Mouse (Mus musculus) stomach, embryonic 16.5 days (tissue): ENCODE measurements around the gene Cryz. TPM values are rescaled to one million over a fixed set of nuclear protein-coding genes. Genes with fewer than 3 reads are reported as not detected.

Source experiments
- ATAC-seq: fragments of 200-750 bp; cut with Nextera tagmentation; 2 replicates; pipeline ENCODE4 v1.8.0; 2017; ENCODE audit warnings: moderate number of reproducible peaks, moderate TSS enrichment; ENCODE audit not compliant: insufficient read depth, low FRiP score
- H3K27ac ChIP-seq: fragments of 300-500 bp; sonication (generic); 2 replicates; pipeline ENCODE4 v1.5.1; 2014; ENCODE audit warnings: low read length
- H3K27me3 ChIP-seq: fragments of 300-500 bp; sonication (generic); 2 replicates; pipeline ENCODE4 v1.6.1; 2014; ENCODE audit warnings: low read length, control low read depth, mixed read lengths; ENCODE audit not compliant: control insufficient read depth, insufficient read depth
- H3K36me3 ChIP-seq: fragments of 300-500 bp; sonication (generic); 2 replicates; pipeline ENCODE4 v1.6.1; 2014; ENCODE audit warnings: low read length; ENCODE audit not compliant: control insufficient read depth, insufficient read depth
- H3K4me1 ChIP-seq: fragments of 300-500 bp; sonication (generic); 2 replicates; pipeline ENCODE4 v1.6.1; 2014; ENCODE audit warnings: low read length, control low read depth, mixed read lengths; ENCODE audit not compliant: control insufficient read depth, insufficient read depth
- H3K4me2 ChIP-seq: fragments of 300-500 bp; sonication (generic); 2 replicates; pipeline ENCODE4 v1.6.1; 2014; ENCODE audit warnings: low read depth, low read length, mixed read lengths
- H3K4me3 ChIP-seq: fragments of 300-500 bp; sonication (generic); replicated peaks from 2 replicates; pipeline ENCODE4 v1.5.1; 2014; ENCODE audit warnings: mild to moderate bottlenecking, low read length
- H3K9ac ChIP-seq: fragments of 300-500 bp; sonication (generic); 2 replicates; pipeline ENCODE4 v1.6.1; 2014; ENCODE audit warnings: low read length
- H3K9me3 ChIP-seq: fragments of 300-500 bp; sonication (generic); replicated peaks from 2 replicates; pipeline ENCODE4 v1.6.1; 2016; ENCODE audit warnings: low read length, control low read depth; ENCODE audit not compliant: control insufficient read depth
- WGBS: fragments of 180-500 bp; shearing (Covaris S2); extraction: QIAGEN DNeasy Blood & Tissue Kit; methylation state at CpG from one replicate; pipeline ENCODE4 v1.1.7; 2014; 5-methylcytosine and 5-hydroxymethylcytosine counted together
- polyA plus RNA-seq: library from polyadenylated mRNA; unstranded; fragments of >200 nt; fragmentation: Nextera tagmentation; extraction: Ambion mirVana; gene quantifications from 2 replicates; pipeline ENCODE4 v1.2.1, GENCODE M21; 2015

Gene Cryz
- polyA plus RNA-seq, 1 experiment from 2014 or later: 15.4 TPM

DNA sequence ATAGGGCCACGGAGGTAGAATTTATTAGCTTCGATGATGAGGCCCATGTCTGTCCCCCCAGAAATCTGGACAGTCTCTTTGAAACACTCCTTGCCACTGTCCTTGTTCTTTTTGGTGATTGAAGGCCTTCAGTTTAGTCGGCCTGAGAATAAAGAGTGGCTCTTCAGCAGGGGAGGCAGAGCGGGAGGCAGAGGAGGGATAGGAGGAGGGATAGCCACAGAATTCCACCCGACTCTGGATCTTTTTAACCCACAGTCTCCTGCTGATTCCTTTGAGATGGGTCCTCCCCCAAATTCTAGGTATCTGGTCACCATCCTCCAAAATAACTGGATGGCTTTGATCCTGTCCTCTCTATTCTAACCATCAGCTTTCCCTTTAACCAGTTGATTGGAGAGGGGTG lies 56.9 kb downstream of the Cryz start:
- WGBS: 63% methylated on average over 5 of the region's 5 CpGs
- no peaks in the 10 kb centered on the region for H3K4me1 ChIP-seq
- no peaks in the 10 kb centered on the region for H3K36me3 ChIP-seq
- H3K27ac ChIP-seq: no peak overlapping the region
- H3K9me3 ChIP-seq: no peaks in the 10 kb centered on the region
- H3K4me2 ChIP-seq: no peak overlapping the region
- no peak overlapping the region for H3K4me3 ChIP-seq
- ATAC-seq: no peak
- H3K9ac ChIP-seq: no peak overlapping the region
- H3K27me3 ChIP-seq: peaks cover 4% of the 10 kb centered on the region; the same call in 1 of the 2 replicates

DNA sequence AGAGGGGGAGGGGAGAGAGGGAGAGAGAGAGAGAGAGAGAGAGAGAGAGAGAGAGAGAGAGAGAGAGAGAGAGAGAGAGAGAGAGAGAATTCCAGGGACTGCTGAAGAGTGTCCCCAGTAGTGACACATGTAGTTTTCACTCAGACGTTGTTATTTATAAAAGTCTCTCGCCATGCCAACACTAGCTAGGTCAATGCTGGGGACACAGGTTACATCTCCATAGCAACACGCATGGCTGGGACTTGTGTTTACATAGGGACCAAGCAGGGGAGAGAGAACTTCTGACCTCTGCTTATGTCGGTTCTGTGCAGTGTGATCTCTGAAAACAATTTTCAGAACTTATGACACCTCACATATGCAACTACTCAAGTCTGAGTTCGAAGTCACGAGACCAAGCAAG lies 57.8 kb downstream of the Cryz start:
- ATAC-seq: no peak
- Histone ChIP-seq H3K9me3 (no peaks in the 10 kb centered on the region), H3K4me1 (no peaks in the 10 kb centered on the region), H3K4me2 (no peak overlapping the region), H3K27me3 (peaks cover 4% of the 10 kb centered on the region; the same call in 1 of the 2 replicates), H3K9ac (no peak overlapping the region), H3K36me3 (no peaks in the 10 kb centered on the region), H3K27ac (no peak overlapping the region), H3K4me3 (no peak overlapping the region)
- 38% methylated on average over 6 of the region's 6 CpGs for WGBS

DNA sequence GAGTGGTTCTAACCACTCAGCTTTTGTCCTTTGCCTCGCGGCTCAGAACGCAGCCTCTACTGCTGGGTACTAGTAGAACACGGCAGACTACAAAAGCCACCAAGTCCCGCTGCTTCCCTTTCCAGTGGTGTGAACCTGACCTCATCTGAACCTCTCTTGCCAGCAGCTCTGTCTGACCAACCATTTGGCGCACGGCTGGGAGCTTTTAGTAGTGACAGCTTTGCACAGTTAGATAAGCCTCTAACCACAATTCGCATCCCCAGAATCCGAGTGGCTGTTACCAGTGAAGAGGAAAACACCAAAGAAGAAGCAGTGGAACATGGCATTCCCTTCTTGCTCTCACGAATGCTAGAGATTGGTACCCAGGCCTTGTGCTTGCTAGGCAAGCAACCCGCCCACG lies 58.4 kb downstream of the Cryz start:
- H3K4me3 ChIP-seq: no peak overlapping the region
- 68% methylated on average over 12 of the region's 12 CpGs for WGBS
- H3K4me2 ChIP-seq: no peak overlapping the region
- H3K36me3 ChIP-seq: no peaks in the 10 kb centered on the region
- H3K9me3 ChIP-seq: no peaks in the 10 kb centered on the region
- no peak for ATAC-seq
- H3K27ac ChIP-seq: no peak overlapping the region
- no peaks in the 10 kb centered on the region for H3K4me1 ChIP-seq
- H3K9ac ChIP-seq: no peak overlapping the region
- H3K27me3 ChIP-seq: peaks cover 4% of the 10 kb centered on the region; the same call in 1 of the 2 replicates

GRCm38 (mm10) chr3:154655711-154656110 lies 59.2 kb downstream of the Cryz start:
- Histone ChIP-seq H3K4me3 (no peak overlapping the region), H3K27me3 (peaks cover 4% of the 10 kb centered on the region; the same call in 1 of the 2 replicates), H3K9ac (no peak overlapping the region), H3K9me3 (no peaks in the 10 kb centered on the region), H3K36me3 (no peaks in the 10 kb centered on the region), H3K4me2 (no peak overlapping the region), H3K27ac (no peak overlapping the region), H3K4me1 (no peaks in the 10 kb centered on the region)
- ATAC-seq: no peak
- WGBS: 83% methylated on average over 5 of the region's 5 CpGs

DNA sequence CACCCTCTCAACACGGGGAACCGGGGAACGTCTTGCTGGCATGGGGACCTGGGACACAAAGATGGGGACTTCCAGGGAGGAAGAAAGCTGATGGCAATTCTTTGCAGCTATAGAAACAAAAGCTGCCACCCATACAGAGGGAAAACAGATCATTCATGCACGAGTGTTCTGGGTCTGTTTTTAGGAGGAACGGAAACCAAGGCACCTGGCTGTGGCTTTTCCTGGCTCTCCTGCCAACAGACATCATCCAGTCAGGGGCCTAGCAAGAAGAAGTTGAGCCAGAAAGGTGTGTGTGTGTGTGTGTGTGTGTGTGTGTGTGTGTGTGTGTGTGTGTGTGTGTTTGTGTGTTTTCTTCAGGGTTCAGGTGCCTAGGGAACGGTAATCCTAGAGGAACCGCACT lies 67.0 kb downstream of the Cryz start, which contains the start of gene Erich3:
Erich3 (plus strand) TSS at position 315 of the 400 bp plus-strand sequence.
- H3K4me3 ChIP-seq: peak within 1 kb of the TSS; percentile 38
- WGBS: 23% methylated on average over 7 of the region's 7 CpGs
- H3K36me3 ChIP-seq: no peaks in the 10 kb centered on the region
- peak within 1 kb of the TSS; percentile 52 for H3K4me2 ChIP-seq
- no peak within 1 kb of the TSS for H3K27ac ChIP-seq
- peak within 1 kb of the TSS; percentile 39; the same call in 1 of the 2 replicates for H3K9ac ChIP-seq
- ATAC-seq: no peak
- H3K9me3 ChIP-seq: no peaks in the 10 kb centered on the region
- H3K4me1 ChIP-seq: no peaks in the 10 kb centered on the region
- H3K27me3 ChIP-seq: peaks cover 17% of the 10 kb centered on the region

DNA sequence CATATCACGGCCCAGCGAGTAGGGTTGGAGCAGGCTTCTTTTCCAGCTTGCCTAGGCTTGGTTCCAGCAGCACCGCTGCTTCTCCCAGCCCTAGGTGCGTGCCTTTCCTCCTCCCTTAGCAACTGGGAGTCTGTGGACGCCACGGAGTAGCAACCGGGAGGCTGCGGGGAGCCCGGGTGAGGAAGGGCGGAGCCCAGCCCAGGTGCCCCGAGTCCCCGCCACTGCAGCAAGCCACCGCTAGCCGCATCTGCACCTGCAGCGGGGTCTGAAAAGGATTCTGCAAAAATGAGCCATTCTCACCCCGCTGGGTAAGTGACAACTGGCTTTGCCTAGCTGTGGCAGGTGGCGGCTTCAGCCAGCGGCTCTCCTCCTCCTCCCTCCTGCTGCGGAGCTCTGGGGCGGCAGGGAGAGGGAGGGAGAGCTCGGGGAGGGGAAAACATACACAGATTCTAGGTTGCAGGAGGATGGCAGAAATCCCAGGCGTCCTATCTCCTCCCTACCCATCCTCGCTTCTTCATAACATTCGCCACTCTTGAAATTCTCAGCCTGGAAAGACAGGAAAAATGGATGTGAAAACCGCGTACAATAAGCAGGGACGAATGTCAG lies 67.6 kb downstream of the Cryz start:
- Histone ChIP-seq H3K9me3 (no peaks in the 10 kb centered on the region), H3K4me2 (peak overlapping the region; percentile 52), H3K4me1 (no peaks in the 10 kb centered on the region), H3K4me3 (peak overlapping the region; percentile 38), H3K9ac (peak overlapping the region; percentile 39; the same call in 1 of the 2 replicates), H3K27ac (no peak overlapping the region), H3K27me3 (peaks cover 17% of the 10 kb centered on the region), H3K36me3 (no peaks in the 10 kb centered on the region)
- 3% methylated on average over 25 of the region's 27 CpGs for WGBS
- peak; percentile 60; the same call in 1 of the 2 replicates for ATAC-seq

DNA sequence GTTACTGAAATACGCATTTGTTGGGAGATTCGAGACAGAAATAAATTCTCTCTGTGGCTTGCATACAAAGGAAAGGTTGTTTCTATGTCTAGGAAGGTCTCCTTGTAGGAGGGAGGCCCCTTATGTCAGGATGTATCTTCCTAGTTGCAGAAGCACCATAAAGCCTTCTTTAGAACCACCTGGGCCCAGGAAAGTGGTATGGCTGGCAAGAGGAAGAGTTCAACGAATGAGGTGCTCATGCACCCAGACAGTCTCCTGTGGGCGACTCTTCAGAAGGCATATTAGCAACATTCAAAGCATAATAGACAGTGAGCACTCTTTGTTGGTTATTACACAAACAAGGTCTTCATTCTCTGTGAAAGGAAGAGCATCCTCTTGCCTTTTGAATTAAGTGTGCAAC lies 68.1 kb downstream of the Cryz start:
- Histone ChIP-seq H3K9ac (no peak overlapping the region), H3K4me3 (no peak overlapping the region), H3K9me3 (no peaks in the 10 kb centered on the region), H3K36me3 (no peaks in the 10 kb centered on the region), H3K27ac (no peak overlapping the region), H3K4me2 (no peak overlapping the region), H3K4me1 (no peaks in the 10 kb centered on the region), H3K27me3 (peaks cover 17% of the 10 kb centered on the region)
- 26% methylated on average over 4 of the region's 4 CpGs for WGBS
- ATAC-seq: no peak

DNA sequence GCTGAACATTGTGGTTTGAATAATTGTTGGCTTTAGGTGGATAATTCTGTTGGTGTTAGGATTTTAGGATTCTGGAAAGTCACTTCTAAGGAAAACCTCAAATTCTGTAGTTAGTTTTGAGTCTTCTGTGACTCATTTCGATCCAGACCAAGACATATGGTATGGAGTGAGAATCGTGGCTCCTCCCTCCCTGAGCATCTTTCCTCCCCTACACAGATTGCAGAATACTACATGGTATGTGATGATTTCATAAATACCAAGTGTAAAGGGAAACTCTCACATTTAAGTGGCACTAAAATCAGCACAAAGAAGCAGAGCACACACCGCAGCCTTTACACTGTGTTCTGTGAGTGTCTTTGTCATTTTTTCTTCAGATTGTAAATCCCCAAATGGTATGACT lies 72.0 kb downstream of the Cryz start:
- Histone ChIP-seq H3K4me3 (no peak overlapping the region), H3K27me3 (peaks cover 13% of the 10 kb centered on the region), H3K4me1 (no peaks in the 10 kb centered on the region), H3K36me3 (no peaks in the 10 kb centered on the region), H3K27ac (no peak overlapping the region), H3K9ac (no peak overlapping the region), H3K9me3 (no peaks in the 10 kb centered on the region), H3K4me2 (no peak overlapping the region)
- ATAC-seq: no peak
- 78% methylated on average over 3 of the region's 3 CpGs for WGBS

DNA sequence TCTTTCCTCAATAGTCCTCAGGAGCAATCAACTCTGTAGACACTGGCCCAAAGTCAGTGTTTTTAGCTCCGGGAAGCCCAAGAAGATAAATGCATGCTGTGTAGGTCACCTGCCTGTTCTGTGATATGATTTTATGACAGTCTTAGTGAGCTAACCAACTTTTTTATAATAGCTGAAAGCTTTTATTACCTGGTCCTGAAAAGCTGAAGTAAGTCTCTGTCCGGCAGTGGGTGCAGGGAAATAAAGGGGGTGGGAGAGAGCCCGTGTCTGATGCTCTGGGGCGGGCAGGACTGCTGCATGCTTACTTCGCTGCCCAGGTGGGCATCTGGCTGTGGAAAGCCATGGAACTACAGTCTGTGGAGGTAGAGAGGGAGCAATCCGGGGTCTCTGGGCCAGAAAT lies 74.1 kb downstream of the Cryz start:
- Histone ChIP-seq H3K9me3 (no peaks in the 10 kb centered on the region), H3K4me3 (no peak overlapping the region), H3K4me1 (no peaks in the 10 kb centered on the region), H3K36me3 (no peaks in the 10 kb centered on the region), H3K9ac (no peak overlapping the region), H3K4me2 (no peak overlapping the region), H3K27me3 (peaks cover 3% of the 10 kb centered on the region; the same call in 1 of the 2 replicates), H3K27ac (no peak overlapping the region)
- 86% methylated on average over 6 of the region's 6 CpGs for WGBS
- no peak for ATAC-seq
